Mouse (Mus musculus): ENCODE results near the gene Mta1. TPM values are rescaled to one million over a fixed set of nuclear protein-coding genes. Genes with fewer than 3 reads are reported as not detected.
A peak's percentile ranks its signal among the peaks of the same experiment; 100 is the strongest.

Gene Mta1
- polyA plus RNA-seq, 1 experiment from 2014 or later, result 17.2 TPM

- Histone ChIP-seq H3K36me3 (replicated peaks) (peaks cover 29% of the 10 kb centered on the region), H3K27ac (no peak overlapping the region), H3K4me1 (no peaks in the 10 kb centered on the region), H3K4me2 (no peak overlapping the region), H3K4me3 (no peak overlapping the region), H3K27me3 (replicated peaks) (no peaks in the 10 kb centered on the region), H3K9ac (no peak overlapping the region), H3K9me3 (no peaks in the 10 kb centered on the region)
- WGBS, result 84% methylated on average over 20 of the region's 20 CpGs
- peak; percentile 55 for ATAC-seq (replicated peaks)
Measured at GRCm38 (mm10) chr12:113119516-113120410, 21.7 kb downstream of the Mta1 start.

GRCm38 (mm10) chr12:113124726-113125125 is 26.6 kb downstream of the Mta1 start:
- no peak overlapping the region for H3K4me2 ChIP-seq
- no peaks in the 10 kb centered on the region for H3K4me1 ChIP-seq
- H3K36me3 ChIP-seq (replicated peaks), result peaks cover 66% of the 10 kb centered on the region
- no peak overlapping the region for H3K4me3 ChIP-seq
- H3K9me3 ChIP-seq, result no peaks in the 10 kb centered on the region
- H3K9ac ChIP-seq, result no peak overlapping the region
- 0 out of 2 replicates have a peak, but pooled peaks have one; percentile 10 for ATAC-seq (replicated peaks)
- no peak overlapping the region for H3K27ac ChIP-seq
- H3K27me3 ChIP-seq (replicated peaks), result no peaks in the 10 kb centered on the region
- WGBS, result 90% methylated on average over 6 of the region's 6 CpGs

- Histone ChIP-seq H3K27ac (no peak overlapping the region), H3K4me1 (no peaks in the 10 kb centered on the region), H3K36me3 (replicated peaks) (peaks cover 75% of the 10 kb centered on the region), H3K27me3 (replicated peaks) (no peaks in the 10 kb centered on the region), H3K4me2 (no peak overlapping the region), H3K9me3 (no peaks in the 10 kb centered on the region), H3K9ac (no peak overlapping the region), H3K4me3 (no peak overlapping the region)
- WGBS, result 96% methylated on average over 8 of the region's 8 CpGs
- ATAC-seq (replicated peaks), result no peak
Measured at GRCm38 (mm10) chr12:113130732-113131131, 32.7 kb downstream of the Mta1 start.

GRCm38 (mm10) chr12:113131601-113132000 is 33.5 kb downstream of the Mta1 start:
- no peaks in the 10 kb centered on the region for H3K9me3 ChIP-seq
- H3K4me1 ChIP-seq, result no peaks in the 10 kb centered on the region
- H3K9ac ChIP-seq, result no peak overlapping the region
- peaks cover 77% of the 10 kb centered on the region for H3K36me3 ChIP-seq (replicated peaks)
- 97% methylated on average over 14 of the region's 14 CpGs for WGBS
- H3K4me3 ChIP-seq, result no peak overlapping the region
- no peak overlapping the region for H3K4me2 ChIP-seq
- no peaks in the 10 kb centered on the region for H3K27me3 ChIP-seq (replicated peaks)
- ATAC-seq (replicated peaks), result no peak
- H3K27ac ChIP-seq, result no peak overlapping the region

- no peak overlapping the region for H3K9ac ChIP-seq
- no peak for ATAC-seq (replicated peaks)
- 87% methylated on average over 2 of the region's 2 CpGs for WGBS
- no peak overlapping the region for H3K4me2 ChIP-seq
- H3K9me3 ChIP-seq, result no peaks in the 10 kb centered on the region
- H3K4me1 ChIP-seq, result no peaks in the 10 kb centered on the region
- no peak overlapping the region for H3K4me3 ChIP-seq
- H3K27ac ChIP-seq, result no peak overlapping the region
- no peaks in the 10 kb centered on the region for H3K27me3 ChIP-seq (replicated peaks)
- peaks cover 70% of the 10 kb centered on the region for H3K36me3 ChIP-seq (replicated peaks)
Measured at GRCm38 (mm10) chr12:113132567-113132966, 34.5 kb downstream of the Mta1 start.

- Histone ChIP-seq H3K27ac (no peak overlapping the region), H3K4me3 (no peak overlapping the region), H3K9ac (no peak overlapping the region), H3K36me3 (replicated peaks) (peaks cover 64% of the 10 kb centered on the region; the same call in 1 of the 2 replicates), H3K4me1 (no peaks in the 10 kb centered on the region), H3K9me3 (no peaks in the 10 kb centered on the region), H3K27me3 (replicated peaks) (no peaks in the 10 kb centered on the region), H3K4me2 (no peak overlapping the region)
- WGBS, result 93% methylated on average over 9 of the region's 9 CpGs
- ATAC-seq (replicated peaks), result no peak
Measured at GRCm38 (mm10) chr12:113133260-113133659, 35.2 kb downstream of the Mta1 start.

- peaks cover 3% of the 10 kb centered on the region for H3K4me1 ChIP-seq
- H3K27me3 ChIP-seq (replicated peaks), result no peaks in the 10 kb centered on the region
- H3K4me3 ChIP-seq, result no peak overlapping the region
- H3K36me3 ChIP-seq (replicated peaks), result peaks cover 57% of the 10 kb centered on the region; the same call in 1 of the 2 replicates
- H3K9me3 ChIP-seq, result no peaks in the 10 kb centered on the region
- no peak overlapping the region for H3K4me2 ChIP-seq
- H3K9ac ChIP-seq, result no peak overlapping the region
- WGBS, result 85% methylated on average over 5 of the region's 5 CpGs
- H3K27ac ChIP-seq, result no peak overlapping the region
- no peak for ATAC-seq (replicated peaks)
Measured at GRCm38 (mm10) chr12:113133861-113134403, 35.9 kb downstream of the Mta1 start.

- 95% methylated on average over 4 of the region's 4 CpGs for WGBS
- H3K4me3 ChIP-seq, result no peak overlapping the region
- H3K9me3 ChIP-seq, result no peaks in the 10 kb centered on the region
- ATAC-seq (replicated peaks), result no peak
- peaks cover 9% of the 10 kb centered on the region for H3K4me1 ChIP-seq
- H3K4me2 ChIP-seq, result no peak overlapping the region
- H3K36me3 ChIP-seq (replicated peaks), result peaks cover 52% of the 10 kb centered on the region; the same call in 1 of the 2 replicates
- H3K27ac ChIP-seq, result no peak overlapping the region
- no peaks in the 10 kb centered on the region for H3K27me3 ChIP-seq (replicated peaks)
- no peak overlapping the region for H3K9ac ChIP-seq
Measured at GRCm38 (mm10) chr12:113134502-113134901, 36.4 kb downstream of the Mta1 start.

- H3K4me1 ChIP-seq, result peaks cover 13% of the 10 kb centered on the region
- H3K9me3 ChIP-seq, result no peaks in the 10 kb centered on the region
- no peak overlapping the region for H3K4me2 ChIP-seq
- H3K4me3 ChIP-seq, result no peak overlapping the region
- WGBS, result 94% methylated on average over 7 of the region's 7 CpGs
- no peaks in the 10 kb centered on the region for H3K27me3 ChIP-seq (replicated peaks)
- no peak for ATAC-seq (replicated peaks)
- H3K9ac ChIP-seq, result no peak overlapping the region
- H3K27ac ChIP-seq, result no peak overlapping the region
- peaks cover 47% of the 10 kb centered on the region; the same call in 1 of the 2 replicates for H3K36me3 ChIP-seq (replicated peaks)
Measured at GRCm38 (mm10) chr12:113135401-113135800, 37.3 kb downstream of the Mta1 start.

GRCm38 (mm10) chr12:113136492-113137020 is 38.5 kb downstream of the Mta1 start:
- Histone ChIP-seq H3K4me2 (no peak overlapping the region), H3K27ac (no peak overlapping the region), H3K27me3 (replicated peaks) (no peaks in the 10 kb centered on the region), H3K9ac (no peak overlapping the region), H3K36me3 (replicated peaks) (peaks cover 45% of the 10 kb centered on the region; the same call in 1 of the 2 replicates), H3K9me3 (no peaks in the 10 kb centered on the region), H3K4me3 (no peak overlapping the region), H3K4me1 (peaks cover 22% of the 10 kb centered on the region)
- WGBS, result 82% methylated on average over 17 of the region's 17 CpGs
- no peak for ATAC-seq (replicated peaks)

- Histone ChIP-seq H3K27me3 (replicated peaks) (no peaks in the 10 kb centered on the region), H3K9me3 (no peaks in the 10 kb centered on the region), H3K4me1 (peaks cover 32% of the 10 kb centered on the region), H3K27ac (no peak overlapping the region), H3K4me2 (no peak overlapping the region), H3K4me3 (no peak overlapping the region), H3K36me3 (replicated peaks) (peaks cover 37% of the 10 kb centered on the region; the same call in 1 of the 2 replicates), H3K9ac (no peak overlapping the region)
- 86% methylated on average over 18 of the region's 18 CpGs for WGBS
- no peak for ATAC-seq (replicated peaks)
Measured at GRCm38 (mm10) chr12:113137260-113138213, 39.5 kb downstream of the Mta1 start.

Measured in midbrain, embryonic 15.5 days (tissue).